Mouse (Mus musculus): ENCODE results near the gene Elovl6. TPM values are rescaled to one million over a fixed set of nuclear protein-coding genes. Genes with fewer than 3 reads are reported as not detected.

The Elovl6 gene
- polyA plus RNA-seq, 1 experiment from 2014 or later = 37.6 TPM

- H3K4me1 ChIP-seq (ENCODE audit: control insufficient read depth, insufficient read depth, low read length) = no peaks in the 10 kb centered on the region
- no peak overlapping the region for H3K9ac ChIP-seq (replicated peaks; ENCODE audit: low read depth, low read length)
- 86% methylated on average over 4 of the region's 4 CpGs for WGBS
- H3K9me3 ChIP-seq (ENCODE audit: control insufficient read depth, low read depth, low read length) = no peaks in the 10 kb centered on the region
- no peak for ATAC-seq (ENCODE audit: insufficient number of reproducible peaks, insufficient read depth, low FRiP score, low read depth)
- no peak overlapping the region for H3K4me2 ChIP-seq (replicated peaks; ENCODE audit: low read depth, low read length)
- H3K36me3 ChIP-seq (ENCODE audit: control insufficient read depth, insufficient read depth, low read length) = no peaks in the 10 kb centered on the region; the same call in 1 of the 2 replicates
- H3K4me3 ChIP-seq (ENCODE audit: low read depth, low read length) = no peak overlapping the region
- H3K27me3 ChIP-seq (ENCODE audit: control insufficient read depth, insufficient read depth, low read length) = no peaks in the 10 kb centered on the region
- H3K27ac ChIP-seq (ENCODE audit: low read length) = no peak overlapping the region
These were observed 41.5 kb downstream of the Elovl6 start for GRCm38 (mm10) chr3:129573609-129574008.

DNA sequence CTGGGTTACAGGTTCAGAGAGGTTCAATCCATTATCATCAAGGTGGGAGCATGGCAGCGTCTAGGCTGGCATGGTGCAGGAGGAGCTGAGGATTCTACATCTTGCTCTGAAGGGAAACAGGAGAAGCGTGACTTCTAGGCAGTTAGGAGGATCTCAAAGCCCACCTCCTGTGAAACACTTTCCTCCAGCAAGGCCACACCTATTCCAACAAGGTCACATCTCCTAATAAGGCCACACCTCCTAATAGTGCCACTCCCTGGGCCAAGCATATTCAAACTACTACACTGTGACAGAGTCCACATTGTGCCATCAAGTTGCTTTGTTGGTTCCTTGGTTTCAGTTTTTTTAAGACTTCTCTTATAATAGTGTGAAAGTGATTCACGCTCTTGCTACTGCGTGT lies 42.9 kb downstream of the Elovl6 start:
- no peak overlapping the region for H3K27ac ChIP-seq (ENCODE audit: low read length)
- no peak overlapping the region for H3K4me3 ChIP-seq (ENCODE audit: low read depth, low read length)
- no peak overlapping the region for H3K9ac ChIP-seq (replicated peaks; ENCODE audit: low read depth, low read length)
- WGBS = 89% methylated on average over 4 of the region's 4 CpGs
- no peaks in the 10 kb centered on the region for H3K4me1 ChIP-seq (ENCODE audit: control insufficient read depth, insufficient read depth, low read length)
- no peak for ATAC-seq (ENCODE audit: insufficient number of reproducible peaks, insufficient read depth, low FRiP score, low read depth)
- H3K4me2 ChIP-seq (replicated peaks; ENCODE audit: low read depth, low read length) = no peak overlapping the region
- H3K36me3 ChIP-seq (ENCODE audit: control insufficient read depth, insufficient read depth, low read length) = no peaks in the 10 kb centered on the region; the same call in 1 of the 2 replicates
- H3K27me3 ChIP-seq (ENCODE audit: control insufficient read depth, insufficient read depth, low read length) = no peaks in the 10 kb centered on the region
- H3K9me3 ChIP-seq (ENCODE audit: control insufficient read depth, low read depth, low read length) = no peaks in the 10 kb centered on the region

- Histone ChIP-seq H3K4me3 (ENCODE audit: low read depth, low read length) (no peak overlapping the region), H3K9me3 (ENCODE audit: control insufficient read depth, low read depth, low read length) (no peaks in the 10 kb centered on the region), H3K36me3 (ENCODE audit: control insufficient read depth, insufficient read depth, low read length) (no peaks in the 10 kb centered on the region; the same call in 1 of the 2 replicates), H3K27me3 (ENCODE audit: control insufficient read depth, insufficient read depth, low read length) (no peaks in the 10 kb centered on the region), H3K4me2 (replicated peaks; ENCODE audit: low read depth, low read length) (no peak overlapping the region), H3K27ac (ENCODE audit: low read length) (no peak overlapping the region), H3K9ac (replicated peaks; ENCODE audit: low read depth, low read length) (no peak overlapping the region), H3K4me1 (ENCODE audit: control insufficient read depth, insufficient read depth, low read length) (no peaks in the 10 kb centered on the region)
- WGBS = 94% methylated on average over 6 of the region's 6 CpGs
- ATAC-seq (ENCODE audit: insufficient number of reproducible peaks, insufficient read depth, low FRiP score, low read depth) = no peak
These were observed 44.4 kb downstream of the Elovl6 start for GRCm38 (mm10) chr3:129576522-129576921.

- no peak overlapping the region for H3K27ac ChIP-seq (ENCODE audit: low read length)
- no peak overlapping the region for H3K4me2 ChIP-seq (replicated peaks; ENCODE audit: low read depth, low read length)
- no peak overlapping the region for H3K4me3 ChIP-seq (ENCODE audit: low read depth, low read length)
- no peaks in the 10 kb centered on the region for H3K4me1 ChIP-seq (ENCODE audit: control insufficient read depth, insufficient read depth, low read length)
- 88% methylated on average over 11 of the region's 11 CpGs for WGBS
- H3K36me3 ChIP-seq (ENCODE audit: control insufficient read depth, insufficient read depth, low read length) = no peaks in the 10 kb centered on the region; the same call in 1 of the 2 replicates
- no peaks in the 10 kb centered on the region for H3K27me3 ChIP-seq (ENCODE audit: control insufficient read depth, insufficient read depth, low read length)
- H3K9ac ChIP-seq (replicated peaks; ENCODE audit: low read depth, low read length) = no peak overlapping the region
- H3K9me3 ChIP-seq (ENCODE audit: control insufficient read depth, low read depth, low read length) = no peaks in the 10 kb centered on the region
- no peak for ATAC-seq (ENCODE audit: insufficient number of reproducible peaks, insufficient read depth, low FRiP score, low read depth)
These were observed 46.8 kb downstream of the Elovl6 start for GRCm38 (mm10) chr3:129578741-129579475.

DNA sequence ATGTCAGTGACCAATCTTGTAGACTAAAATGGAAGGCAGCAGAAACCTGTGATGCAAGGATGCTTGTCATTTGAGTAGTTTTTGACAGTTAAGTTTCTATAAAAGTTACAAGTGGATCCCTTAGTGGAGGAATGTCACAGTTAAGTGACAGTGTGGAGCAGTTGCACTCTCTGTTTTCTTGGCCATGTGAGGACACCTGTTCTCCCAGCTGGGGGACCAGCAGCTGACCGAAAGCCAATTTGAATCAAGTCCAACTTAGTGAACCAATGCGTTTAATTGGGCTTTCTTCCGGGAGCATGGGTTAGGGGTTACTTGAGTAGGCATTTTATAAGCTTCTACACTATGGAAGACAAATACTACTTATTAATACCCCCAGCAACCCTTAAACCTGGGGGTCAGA lies 48.9 kb downstream of the Elovl6 start:
- no peaks in the 10 kb centered on the region for H3K36me3 ChIP-seq (ENCODE audit: control insufficient read depth, insufficient read depth, low read length)
- H3K27ac ChIP-seq (ENCODE audit: low read length) = no peak overlapping the region
- H3K27me3 ChIP-seq (ENCODE audit: control insufficient read depth, insufficient read depth, low read length) = no peaks in the 10 kb centered on the region
- H3K4me2 ChIP-seq (replicated peaks; ENCODE audit: low read depth, low read length) = no peak overlapping the region
- H3K4me1 ChIP-seq (ENCODE audit: control insufficient read depth, insufficient read depth, low read length) = no peaks in the 10 kb centered on the region
- H3K9ac ChIP-seq (replicated peaks; ENCODE audit: low read depth, low read length) = no peak overlapping the region
- WGBS = 74% methylated on average over 3 of the region's 3 CpGs
- H3K9me3 ChIP-seq (ENCODE audit: control insufficient read depth, low read depth, low read length) = no peaks in the 10 kb centered on the region
- ATAC-seq (ENCODE audit: insufficient number of reproducible peaks, insufficient read depth, low FRiP score, low read depth) = no peak
- H3K4me3 ChIP-seq (ENCODE audit: low read depth, low read length) = no peak overlapping the region

- ATAC-seq (ENCODE audit: insufficient number of reproducible peaks, insufficient read depth, low FRiP score, low read depth) = no peak
- Histone ChIP-seq H3K27me3 (ENCODE audit: control insufficient read depth, insufficient read depth, low read length) (no peaks in the 10 kb centered on the region), H3K4me1 (ENCODE audit: control insufficient read depth, insufficient read depth, low read length) (no peaks in the 10 kb centered on the region), H3K27ac (ENCODE audit: low read length) (no peak overlapping the region), H3K4me2 (replicated peaks; ENCODE audit: low read depth, low read length) (no peak overlapping the region), H3K9me3 (ENCODE audit: control insufficient read depth, low read depth, low read length) (no peaks in the 10 kb centered on the region), H3K9ac (replicated peaks; ENCODE audit: low read depth, low read length) (no peak overlapping the region), H3K4me3 (ENCODE audit: low read depth, low read length) (no peak overlapping the region), H3K36me3 (ENCODE audit: control insufficient read depth, insufficient read depth, low read length) (no peaks in the 10 kb centered on the region)
- 66% methylated on average over 4 of the region's 4 CpGs for WGBS
These were observed 50.3 kb downstream of the Elovl6 start for GRCm38 (mm10) chr3:129582449-129582848.

- H3K9me3 ChIP-seq (ENCODE audit: control insufficient read depth, low read depth, low read length) = no peaks in the 10 kb centered on the region
- ATAC-seq (ENCODE audit: insufficient number of reproducible peaks, insufficient read depth, low FRiP score, low read depth) = no peak
- no peaks in the 10 kb centered on the region for H3K27me3 ChIP-seq (ENCODE audit: control insufficient read depth, insufficient read depth, low read length)
- no peak overlapping the region for H3K4me2 ChIP-seq (replicated peaks; ENCODE audit: low read depth, low read length)
- WGBS = 75% methylated on average over 5 of the region's 5 CpGs
- H3K9ac ChIP-seq (replicated peaks; ENCODE audit: low read depth, low read length) = no peak overlapping the region
- no peaks in the 10 kb centered on the region for H3K4me1 ChIP-seq (ENCODE audit: control insufficient read depth, insufficient read depth, low read length)
- H3K36me3 ChIP-seq (ENCODE audit: control insufficient read depth, insufficient read depth, low read length) = no peaks in the 10 kb centered on the region
- H3K27ac ChIP-seq (ENCODE audit: low read length) = no peak overlapping the region
- H3K4me3 ChIP-seq (ENCODE audit: low read depth, low read length) = no peak overlapping the region
These were observed 51.1 kb downstream of the Elovl6 start for GRCm38 (mm10) chr3:129583290-129583689.

GRCm38 (mm10) chr3:129587916-129588315 lies 55.8 kb downstream of the Elovl6 start:
- no peaks in the 10 kb centered on the region for H3K9me3 ChIP-seq (ENCODE audit: control insufficient read depth, low read depth, low read length)

DNA sequence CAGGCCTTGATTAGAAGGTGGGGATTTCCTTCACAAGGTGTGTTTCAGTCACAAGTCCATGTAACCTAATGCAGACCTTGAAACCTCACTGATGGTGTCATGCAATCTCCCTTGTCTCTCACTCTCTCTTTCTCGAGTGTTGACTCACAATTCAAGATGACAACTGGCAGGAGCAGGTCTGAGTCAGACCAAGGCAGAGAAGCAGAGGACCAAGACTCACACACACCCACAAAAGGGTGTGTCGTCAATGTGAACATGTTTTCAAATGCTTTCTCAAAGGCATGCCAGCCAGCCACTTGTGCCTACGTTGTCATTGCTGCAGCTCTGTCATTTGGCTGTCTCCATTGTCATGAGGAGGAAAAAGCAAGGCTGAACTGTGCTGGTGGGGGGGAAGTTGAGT lies 56.6 kb downstream of the Elovl6 start:
- Histone ChIP-seq H3K4me2 (replicated peaks; ENCODE audit: low read depth, low read length) (no peak overlapping the region), H3K27ac (ENCODE audit: low read length) (no peak overlapping the region), H3K9ac (replicated peaks; ENCODE audit: low read depth, low read length) (no peak overlapping the region), H3K36me3 (ENCODE audit: control insufficient read depth, insufficient read depth, low read length) (no peaks in the 10 kb centered on the region), H3K27me3 (ENCODE audit: control insufficient read depth, insufficient read depth, low read length) (no peaks in the 10 kb centered on the region), H3K9me3 (ENCODE audit: control insufficient read depth, low read depth, low read length) (no peaks in the 10 kb centered on the region), H3K4me3 (ENCODE audit: low read depth, low read length) (no peak overlapping the region), H3K4me1 (ENCODE audit: control insufficient read depth, insufficient read depth, low read length) (no peaks in the 10 kb centered on the region)
- WGBS = 73% methylated on average over 3 of the region's 3 CpGs
- no peak; the same call in 1 of the 2 replicates for ATAC-seq (ENCODE audit: insufficient number of reproducible peaks, insufficient read depth, low FRiP score, low read depth)

More at GRCm38 (mm10) chr3:129587916-129588315, 55.8 kb downstream of the Elovl6 start:
- Histone ChIP-seq H3K4me2 (replicated peaks; ENCODE audit: low read depth, low read length) (no peak overlapping the region), H3K4me1 (ENCODE audit: control insufficient read depth, insufficient read depth, low read length) (no peaks in the 10 kb centered on the region), H3K9ac (replicated peaks; ENCODE audit: low read depth, low read length) (no peak overlapping the region), H3K27me3 (ENCODE audit: control insufficient read depth, insufficient read depth, low read length) (no peaks in the 10 kb centered on the region), H3K27ac (ENCODE audit: low read length) (no peak overlapping the region), H3K36me3 (ENCODE audit: control insufficient read depth, insufficient read depth, low read length) (no peaks in the 10 kb centered on the region), H3K4me3 (ENCODE audit: low read depth, low read length) (no peak overlapping the region)
- ATAC-seq (ENCODE audit: insufficient number of reproducible peaks, insufficient read depth, low FRiP score, low read depth) = no peak
- WGBS = 88% methylated on average over 8 of the region's 8 CpGs

All from stomach, embryonic 14.5 days (tissue).